Mouse (Mus musculus) urinary bladder, adult 2 months (tissue): ENCODE measurements at regions not wholly inside any gene's neighbourhood (a gene's known extent, or its start where the extent isn't known, plus 50 kb on each side); places are given as distances from the start of the nearest gene placed in this dataset.

ENCODE experiments used
- DNase-seq: peaks from one replicate; pipeline ENCODE4 v3.0.0; 2022; ENCODE audit warnings: low spot score

GRCm38 (mm10) chr6:31995977-31996376 is 54.1 kb upstream of the 1700012A03Rik start:
- DNase-seq = no peak

GRCm38 (mm10) chr6:31995249-31995648 is 54.8 kb upstream of the 1700012A03Rik start:
- no peak for DNase-seq

GRCm38 (mm10) chr6:31985698-31986097 is 64.3 kb upstream of the 1700012A03Rik start:
- DNase-seq = no peak

DNA sequence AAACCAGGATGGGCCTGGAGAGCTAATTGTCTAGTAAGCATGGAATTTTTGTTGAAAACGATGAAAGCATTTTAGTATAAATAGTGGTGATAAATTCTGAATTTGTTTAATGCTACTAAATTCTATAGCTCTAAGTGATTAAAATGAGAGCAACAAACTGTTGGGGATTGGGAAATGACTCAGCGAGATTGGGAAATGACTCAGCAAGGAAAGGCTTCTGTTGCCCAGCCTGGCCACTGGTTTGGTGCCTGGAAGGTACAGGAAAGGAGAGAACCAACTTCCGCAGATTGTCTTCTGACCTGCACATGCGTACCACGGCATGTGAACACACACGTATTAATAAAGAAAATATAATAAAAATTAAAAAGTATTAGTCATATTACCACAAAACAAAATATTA is 73.3 kb upstream of the 1700012A03Rik start:
- DNase-seq = no peak

GRCm38 (mm10) chr6:31948063-31948481 is 102.0 kb upstream of the 1700012A03Rik start:
- DNase-seq = no peak

GRCm38 (mm10) chr6:31946572-31946971 is 103.5 kb upstream of the 1700012A03Rik start:
- DNase-seq = no peak

DNA sequence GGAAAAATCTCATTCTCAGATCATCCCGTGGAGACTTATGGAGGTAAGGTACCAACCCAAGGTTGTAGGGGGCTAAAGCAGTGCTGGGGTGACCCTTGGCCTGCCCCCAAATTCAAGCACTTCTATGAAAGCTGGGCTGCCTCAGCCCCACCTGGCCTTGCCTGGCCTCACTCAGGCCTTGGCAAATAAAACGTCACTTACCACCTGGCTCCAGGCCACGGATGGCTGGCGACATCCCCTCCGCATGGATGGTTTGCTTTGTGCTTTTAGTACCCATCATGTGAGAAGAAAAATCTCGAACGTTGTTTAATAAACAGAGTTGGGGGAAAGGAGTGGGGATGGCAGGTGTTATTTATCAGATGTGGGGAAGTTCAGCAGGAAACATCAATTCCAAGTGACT is 104.7 kb upstream of the 1700012A03Rik start:
- DNase-seq = no peak

GRCm38 (mm10) chr6:31944546-31944945 is 105.5 kb upstream of the 1700012A03Rik start:
- no peak for DNase-seq

- DNase-seq = no peak
These were observed 107.3 kb upstream of the 1700012A03Rik start for GRCm38 (mm10) chr6:31942696-31943095.

DNA sequence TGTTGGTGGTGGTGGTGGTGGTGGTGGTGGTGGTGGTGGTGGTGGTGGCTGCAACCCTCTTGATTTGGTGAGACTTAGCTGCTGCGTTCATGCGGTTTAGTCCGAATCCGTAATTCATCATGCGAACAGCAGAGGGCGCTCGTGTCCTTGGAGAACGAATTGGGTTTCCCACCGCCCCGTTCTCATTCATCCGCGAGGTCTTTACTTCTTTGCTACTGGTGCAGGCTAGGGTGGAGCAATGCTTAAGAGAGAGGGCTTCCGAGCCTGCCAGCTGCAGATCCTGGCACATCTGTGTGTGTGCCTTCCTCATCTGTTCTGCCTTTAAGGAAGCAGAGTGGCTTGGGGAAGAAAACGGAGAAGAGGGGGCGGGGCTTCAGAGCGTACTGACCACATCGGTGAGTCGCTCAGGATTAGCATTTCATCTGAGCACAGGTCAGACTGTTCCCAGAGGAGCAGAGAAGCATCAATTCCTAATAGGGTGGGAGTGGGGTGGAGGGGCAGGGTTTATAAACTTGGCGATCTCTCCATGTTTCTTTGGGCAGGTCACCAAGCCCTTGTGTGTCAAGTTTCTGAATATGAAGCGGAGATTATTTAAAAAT is 111.7 kb upstream of the 1700012A03Rik start:
- peak; percentile 63 for DNase-seq

DNA sequence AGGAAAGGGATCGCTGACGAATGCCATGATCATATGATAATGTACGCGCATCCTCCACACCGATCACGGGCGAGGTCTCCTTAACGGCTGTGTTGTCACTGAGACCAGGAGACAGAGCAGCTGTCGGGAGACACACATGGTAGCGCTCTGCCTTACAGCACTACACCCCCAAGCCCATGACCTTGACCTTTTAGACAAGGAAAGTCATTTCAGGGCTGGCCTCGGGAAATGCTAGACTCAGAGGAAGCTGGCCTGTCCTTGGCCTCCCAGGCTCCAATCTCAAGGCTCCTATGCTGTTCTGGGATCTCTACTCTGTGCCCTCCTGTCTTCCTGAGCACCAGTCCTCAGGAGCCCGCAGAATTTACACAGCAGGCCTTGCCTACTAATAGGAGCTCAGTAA is 112.9 kb upstream of the 1700012A03Rik start:
- DNase-seq = no peak

- DNase-seq = no peak
These were observed 115.2 kb upstream of the 1700012A03Rik start for GRCm38 (mm10) chr6:31934826-31935225.

DNA sequence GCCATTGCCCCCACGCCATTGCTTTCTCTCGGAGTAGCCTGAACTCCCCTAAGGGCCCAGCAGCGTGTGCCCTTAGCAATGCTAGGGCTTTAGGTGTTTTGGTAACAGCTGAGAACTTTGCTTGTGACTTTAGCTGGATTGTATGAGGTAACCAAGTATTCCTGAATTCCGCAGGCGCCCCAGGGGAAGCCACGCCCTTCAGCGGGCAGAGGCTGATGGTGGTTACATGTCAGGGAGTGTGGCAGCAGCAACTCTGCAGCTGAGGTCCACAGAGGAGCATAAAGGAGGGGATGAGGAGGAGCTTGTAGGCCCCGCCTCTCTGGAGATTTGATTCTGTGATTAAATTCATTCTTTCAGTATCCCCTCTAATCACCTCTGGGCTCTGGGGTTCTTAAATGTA is 116.1 kb upstream of the 1700012A03Rik start:
- no peak for DNase-seq

DNA sequence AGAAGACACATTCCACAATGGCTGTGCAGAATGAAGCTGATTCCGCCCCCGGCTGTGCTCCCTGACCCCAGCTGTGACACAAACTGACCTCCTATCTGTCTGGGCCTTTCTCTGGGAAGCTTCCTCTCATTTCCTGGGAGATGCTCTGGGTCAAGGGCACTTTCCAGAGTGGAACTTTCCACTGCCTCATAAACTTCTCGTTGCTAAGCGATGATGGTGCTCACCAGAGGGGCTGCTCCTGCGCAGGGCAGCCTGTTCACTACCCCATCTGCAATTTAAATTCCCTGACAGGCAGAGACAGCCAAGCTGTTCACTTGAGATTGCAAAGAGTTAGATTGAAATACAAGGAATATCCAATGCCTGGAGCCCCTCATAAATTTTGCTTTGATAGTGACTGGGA is 116.7 kb upstream of the 1700012A03Rik start:
- no peak for DNase-seq

- DNase-seq = no peak
These were observed 118.9 kb upstream of the 1700012A03Rik start for GRCm38 (mm10) chr6:31931116-31931515.

GRCm38 (mm10) chr6:31929165-31929564 is 120.9 kb upstream of the 1700012A03Rik start:
- DNase-seq = no peak

DNA sequence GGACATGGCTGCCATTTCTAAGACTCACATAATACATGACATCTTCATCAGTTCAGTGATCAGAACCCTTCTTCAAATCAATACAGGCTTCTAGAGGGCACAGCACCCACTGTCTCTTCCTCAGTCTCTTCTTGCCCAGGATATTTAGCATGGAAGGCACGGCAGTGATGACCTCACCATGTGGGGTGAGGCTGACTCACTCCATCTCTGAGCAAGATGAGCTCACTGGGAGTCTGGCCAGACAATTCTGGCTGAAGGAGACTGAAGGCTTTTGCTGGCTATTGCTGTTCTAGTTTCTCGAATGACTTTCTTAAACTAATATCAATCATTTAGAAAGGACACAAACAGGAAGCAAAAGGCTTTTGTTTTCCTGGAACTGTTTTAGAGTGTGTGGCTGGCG is 122.9 kb upstream of the 1700012A03Rik start:
- DNase-seq = no peak

DNA sequence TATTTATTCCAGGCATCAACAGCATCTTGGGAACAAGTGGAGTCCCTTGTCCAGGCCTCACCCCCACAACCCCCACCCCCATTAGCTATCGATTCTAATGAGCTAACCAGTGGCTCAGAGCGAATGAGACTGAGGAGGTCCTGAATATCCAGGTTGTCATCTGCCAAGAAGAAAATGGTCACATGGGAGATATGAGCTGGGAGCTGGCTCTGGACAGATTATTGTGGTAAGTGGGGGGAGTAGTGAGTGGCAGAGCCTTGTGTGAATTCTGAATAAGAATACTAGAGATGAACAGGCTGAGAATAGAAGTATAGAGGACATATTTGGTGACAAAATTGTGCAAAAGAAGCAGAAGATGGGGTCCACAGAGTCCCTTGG is 125.4 kb upstream of the 1700012A03Rik start:
- DNase-seq = no peak

DNA sequence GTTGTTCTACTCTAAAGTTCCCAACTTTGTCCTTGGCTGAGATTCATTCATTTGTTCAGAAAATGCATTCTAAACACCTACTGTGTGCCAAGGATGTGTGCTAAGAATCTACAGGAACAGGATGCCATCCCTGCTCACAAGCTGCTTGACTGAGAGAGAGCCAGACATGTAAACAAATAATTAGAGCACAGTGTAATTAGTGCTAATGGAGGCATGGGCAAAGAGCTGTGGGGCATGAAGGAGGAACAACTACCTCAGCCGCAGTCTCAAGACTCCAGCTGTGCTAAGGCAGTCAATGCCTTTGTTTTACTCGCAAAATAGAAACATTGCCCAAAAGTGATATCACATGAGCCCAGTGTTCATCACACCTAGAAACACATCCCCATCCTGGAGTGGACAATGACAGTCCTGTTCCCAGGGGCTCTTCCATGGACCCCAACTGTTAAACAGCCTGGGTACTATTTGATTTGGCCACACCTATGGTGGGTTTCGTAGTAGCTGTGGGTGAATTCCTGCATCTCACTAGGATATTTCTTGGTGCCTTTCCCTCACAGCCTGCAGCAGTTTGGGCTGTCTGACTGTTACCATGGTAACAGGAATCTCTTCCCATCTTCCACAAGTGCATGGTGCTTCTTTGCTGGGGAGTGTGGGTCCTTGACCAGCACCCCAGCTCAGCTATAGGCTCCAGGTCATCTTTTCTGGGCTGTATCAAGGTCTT is 125.9 kb upstream of the 1700012A03Rik start:
- DNase-seq = no peak

- no peak for DNase-seq
These were observed 128.4 kb upstream of the 1700012A03Rik start for GRCm38 (mm10) chr6:31921561-31922152.

DNA sequence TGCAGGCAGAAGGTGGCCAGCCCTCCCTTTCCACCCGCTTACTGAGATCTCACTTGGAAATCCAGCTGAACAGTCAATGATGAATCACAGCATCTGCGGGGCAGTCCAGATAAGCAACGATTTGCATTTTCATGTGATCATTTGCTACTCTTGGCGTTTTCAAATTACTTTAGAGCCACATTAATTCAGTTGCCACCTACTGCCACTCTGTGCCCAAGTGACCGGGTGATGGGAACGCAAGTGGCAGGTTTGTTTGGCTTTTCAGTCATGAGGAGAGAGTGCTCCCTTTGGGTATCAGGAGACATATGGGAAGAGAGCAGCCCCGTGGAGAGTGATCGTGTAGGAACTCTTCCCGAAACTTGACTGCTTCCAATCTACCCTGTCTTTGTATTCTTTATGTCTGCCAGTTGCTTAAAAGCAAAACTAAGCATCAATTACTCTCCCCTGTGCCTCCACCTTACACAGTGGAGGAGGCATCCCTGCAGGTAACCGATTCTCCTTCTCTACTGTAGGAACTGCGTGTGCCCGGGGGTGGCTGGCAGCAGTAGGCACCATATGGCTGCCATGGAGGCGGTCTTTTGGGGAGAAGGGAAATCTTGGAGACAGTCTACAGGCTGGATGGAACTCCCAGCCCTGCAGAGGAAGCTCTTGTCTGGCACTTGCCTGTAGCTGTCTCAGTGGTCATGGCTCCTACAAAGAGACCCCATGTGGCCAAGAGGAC is 132.5 kb upstream of the 1700012A03Rik start:
- no peak for DNase-seq

GRCm38 (mm10) chr6:31901791-31902190 is 148.3 kb upstream of the 1700012A03Rik start:
- no peak for DNase-seq

DNA sequence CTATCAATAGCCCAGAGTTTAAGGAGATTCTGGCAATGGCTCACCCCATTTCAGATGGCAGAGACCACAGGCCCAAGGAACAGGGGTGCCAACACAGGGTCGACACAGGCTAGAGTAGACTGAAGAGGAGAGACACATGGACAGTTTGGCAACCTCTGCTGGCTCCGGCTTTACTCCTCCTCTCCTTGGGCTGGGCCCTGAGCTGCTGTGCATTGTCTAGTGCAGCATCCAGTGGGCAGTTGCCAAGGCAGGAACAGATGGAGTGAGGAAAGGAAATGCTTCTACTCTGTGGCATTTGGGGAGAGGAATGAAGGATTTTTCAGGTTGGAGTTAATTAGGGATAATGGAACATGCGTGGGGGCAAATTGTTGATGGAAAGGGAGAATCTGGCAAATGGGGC is 151.0 kb upstream of the 1700012A03Rik start:
- DNase-seq = no peak
